Mouse (Mus musculus): Measurements from ENCODE around the gene Fut2. TPM values are rescaled to one million over a fixed set of nuclear protein-coding genes. Genes with fewer than 3 reads are reported as not detected.

Fut2 gene
- polyA plus RNA-seq, 1 experiment: 0.01 TPM

- Histone ChIP-seq H3K4me3 (ENCODE audit: insufficient read depth, poor library complexity, severe bottlenecking) (no peak overlapping the region), H3K79me2 (ENCODE audit: control insufficient read depth, insufficient read depth) (peaks cover 33% of the 10 kb centered on the region), H3ac (ENCODE audit: control insufficient read depth, insufficient read length, low read depth) (no peak overlapping the region), H3K27me3 (ENCODE audit: control insufficient read depth, insufficient read depth, insufficient read length) (no peaks in the 10 kb centered on the region), H3K79me3 (ENCODE audit: low read depth) (peaks cover 19% of the 10 kb centered on the region), H3K36me3 (ENCODE audit: control insufficient read depth, insufficient read depth) (no peaks in the 10 kb centered on the region)
- TF ChIP-seq CTCF (IDR thresholded peaks at IDR 0.05; ENCODE audit: control insufficient read depth, insufficient read depth, insufficient read length) (no peak), MYOD1 (IDR thresholded peaks at IDR 0.05; ENCODE audit: control insufficient read depth, insufficient read length, low read depth) (no peak), CEBPB (IDR thresholded peaks at IDR 0.05; ENCODE audit: low read depth) (no peak), MYOG (IDR thresholded peaks at IDR 0.05; ENCODE audit: control insufficient read depth, extremely low read depth, insufficient read length) (no peak), USF1 (IDR thresholded peaks at IDR 0.05; ENCODE audit: low read depth) (no peak), FOSL1 (IDR thresholded peaks at IDR 0.05; ENCODE audit: insufficient read depth, low read length, poor library complexity, severe bottlenecking) (no peak), MAX (IDR thresholded peaks at IDR 0.05) (no peak)
These were observed 46.0 kb upstream of the Fut2 start for GRCm38 (mm10) chr7:45712022-45712757.

- H3K79me3 ChIP-seq (ENCODE audit: low read depth): peaks cover 12% of the 10 kb centered on the region
- H3K4me3 ChIP-seq (ENCODE audit: insufficient read depth, poor library complexity, severe bottlenecking): no peak overlapping the region
- H3K79me2 ChIP-seq (ENCODE audit: control insufficient read depth, insufficient read depth): peaks cover 26% of the 10 kb centered on the region
- H3K36me3 ChIP-seq (ENCODE audit: control insufficient read depth, insufficient read depth): no peaks in the 10 kb centered on the region
- H3ac ChIP-seq (ENCODE audit: control insufficient read depth, insufficient read length, low read depth): no peak overlapping the region
- no peaks in the 10 kb centered on the region for H3K27me3 ChIP-seq (ENCODE audit: control insufficient read depth, insufficient read depth, insufficient read length)
- TF ChIP-seq CEBPB (IDR thresholded peaks at IDR 0.05; ENCODE audit: low read depth) (no peak), MYOD1 (IDR thresholded peaks at IDR 0.05; ENCODE audit: control insufficient read depth, insufficient read length, low read depth) (no peak), MYOG (IDR thresholded peaks at IDR 0.05; ENCODE audit: control insufficient read depth, extremely low read depth, insufficient read length) (no peak), USF1 (IDR thresholded peaks at IDR 0.05; ENCODE audit: low read depth) (no peak), MAX (IDR thresholded peaks at IDR 0.05) (no peak)
These were observed 45.3 kb upstream of the Fut2 start for GRCm38 (mm10) chr7:45711316-45712021.

- H3K4me3 ChIP-seq (ENCODE audit: insufficient read depth, poor library complexity, severe bottlenecking): no peak overlapping the region
- no peak for TF ChIP-seq MYOD1 (IDR thresholded peaks at IDR 0.05; ENCODE audit: control insufficient read depth, insufficient read length, low read depth)
- TF ChIP-seq FOSL1 (IDR thresholded peaks at IDR 0.05; ENCODE audit: insufficient read depth, low read length, poor library complexity, severe bottlenecking): no peak
- TF ChIP-seq CEBPB (IDR thresholded peaks at IDR 0.05; ENCODE audit: low read depth): no peak
- no peak overlapping the region for H3ac ChIP-seq (ENCODE audit: control insufficient read depth, insufficient read length, low read depth)
- no peaks in the 10 kb centered on the region for H3K27me3 ChIP-seq (ENCODE audit: control insufficient read depth, insufficient read depth, insufficient read length)
- H3K79me2 ChIP-seq (ENCODE audit: control insufficient read depth, insufficient read depth): peaks cover 17% of the 10 kb centered on the region
- H3K36me3 ChIP-seq (ENCODE audit: control insufficient read depth, insufficient read depth): no peaks in the 10 kb centered on the region
- H3K79me3 ChIP-seq (ENCODE audit: low read depth): peaks cover 9% of the 10 kb centered on the region
These were observed 44.4 kb upstream of the Fut2 start for GRCm38 (mm10) chr7:45710477-45711191.

DNA sequence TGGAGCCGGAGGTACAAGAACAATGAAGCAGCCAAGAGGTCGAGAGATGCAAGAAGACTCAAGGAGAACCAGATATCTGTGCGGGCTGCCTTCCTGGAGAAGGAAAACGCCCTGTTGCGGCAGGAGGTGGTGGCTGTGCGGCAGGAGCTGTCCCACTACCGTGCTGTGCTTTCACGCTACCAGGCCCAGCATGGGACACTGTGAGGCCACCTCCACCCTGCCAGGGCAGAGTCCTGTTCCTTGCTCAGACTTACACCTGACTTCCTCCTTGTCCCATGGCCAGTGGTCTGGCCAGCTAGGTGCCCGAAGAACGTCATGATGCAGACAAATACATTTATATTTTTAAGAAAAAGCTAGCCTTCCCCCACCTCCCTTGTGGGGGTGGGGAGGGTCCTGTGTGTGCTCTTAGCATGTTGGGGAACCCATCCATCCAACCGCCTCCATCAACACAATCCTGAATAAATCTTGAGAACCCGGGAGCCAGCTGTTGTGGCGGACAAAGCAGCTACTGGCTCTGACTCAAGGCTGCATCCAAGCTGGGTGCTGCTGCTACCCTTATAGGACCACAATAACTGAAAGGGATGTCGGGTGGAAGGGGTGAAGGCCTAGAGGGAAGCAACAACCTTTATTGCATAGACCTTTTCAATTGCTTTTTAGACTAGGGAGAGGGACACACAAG is 43.6 kb upstream of the Fut2 start:
- H3K79me2 ChIP-seq (ENCODE audit: control insufficient read depth, insufficient read depth): peaks cover 11% of the 10 kb centered on the region
- no peak overlapping the region for H3ac ChIP-seq (ENCODE audit: control insufficient read depth, insufficient read length, low read depth)
- H3K36me3 ChIP-seq (ENCODE audit: control insufficient read depth, insufficient read depth): no peaks in the 10 kb centered on the region
- H3K27me3 ChIP-seq (ENCODE audit: control insufficient read depth, insufficient read depth, insufficient read length): no peaks in the 10 kb centered on the region
- no peak overlapping the region for H3K4me3 ChIP-seq (ENCODE audit: insufficient read depth, poor library complexity, severe bottlenecking)
- H3K79me3 ChIP-seq (ENCODE audit: low read depth): peaks cover 5% of the 10 kb centered on the region
- no peak for TF ChIP-seq CEBPB (IDR thresholded peaks at IDR 0.05; ENCODE audit: low read depth)
- no peak for TF ChIP-seq MYOG (IDR thresholded peaks at IDR 0.05; ENCODE audit: control insufficient read depth, extremely low read depth, insufficient read length)
- TF ChIP-seq FOSL1 (IDR thresholded peaks at IDR 0.05; ENCODE audit: insufficient read depth, low read length, poor library complexity, severe bottlenecking): no peak
- TF ChIP-seq CTCF (IDR thresholded peaks at IDR 0.05; ENCODE audit: control insufficient read depth, insufficient read depth, insufficient read length): no peak
- no peak for TF ChIP-seq MYOD1 (IDR thresholded peaks at IDR 0.05; ENCODE audit: control insufficient read depth, insufficient read length, low read depth)
- TF ChIP-seq USF1 (IDR thresholded peaks at IDR 0.05; ENCODE audit: low read depth): no peak
- TF ChIP-seq MAX (IDR thresholded peaks at IDR 0.05): no peak

DNA sequence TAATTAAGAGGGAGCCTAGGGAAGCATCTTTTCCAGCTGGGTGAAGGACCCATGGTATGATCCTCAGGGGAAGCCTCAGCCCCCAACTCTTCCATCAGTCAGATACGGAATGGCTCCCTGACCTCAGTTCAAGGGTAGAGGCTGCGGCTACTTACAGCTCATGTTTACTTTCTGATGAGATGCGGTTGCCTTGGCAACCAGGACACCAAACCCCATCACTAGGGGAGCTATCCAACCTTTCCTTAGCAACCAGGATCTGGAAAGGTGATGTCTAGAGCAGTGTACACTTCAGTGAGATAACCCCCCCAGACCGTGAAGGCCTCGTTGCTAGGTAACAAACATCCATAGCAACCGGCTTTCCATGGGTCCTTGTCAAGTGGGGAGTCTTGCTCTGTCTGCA is 42.8 kb upstream of the Fut2 start:
- Histone ChIP-seq H3K79me2 (ENCODE audit: control insufficient read depth, insufficient read depth) (peaks cover 3% of the 10 kb centered on the region), H3K4me3 (ENCODE audit: insufficient read depth, poor library complexity, severe bottlenecking) (no peak overlapping the region), H3K79me3 (ENCODE audit: low read depth) (no peaks in the 10 kb centered on the region), H3K36me3 (ENCODE audit: control insufficient read depth, insufficient read depth) (no peaks in the 10 kb centered on the region), H3ac (ENCODE audit: control insufficient read depth, insufficient read length, low read depth) (no peak overlapping the region), H3K27me3 (ENCODE audit: control insufficient read depth, insufficient read depth, insufficient read length) (no peaks in the 10 kb centered on the region)
- no peak for TF ChIP-seq FOSL1 (IDR thresholded peaks at IDR 0.05; ENCODE audit: insufficient read depth, low read length, poor library complexity, severe bottlenecking)
- no peak for TF ChIP-seq MAX (IDR thresholded peaks at IDR 0.05)
- no peak for TF ChIP-seq MYOG (IDR thresholded peaks at IDR 0.05; ENCODE audit: control insufficient read depth, extremely low read depth, insufficient read length)
- TF ChIP-seq USF1 (IDR thresholded peaks at IDR 0.05; ENCODE audit: low read depth): no peak

Measured in C2C12 (cell line).